Mouse (Mus musculus) ZHBTc4 (cell line): ENCODE data around the gene Kat2a.

Source experiments
- DNase-seq: peaks from one replicate; pipeline ENCODE4 v3.0.0-alpha.2; 2011; ENCODE audit warnings: low read depth, low spot score

Kat2a gene

GRCm38 (mm10) chr11:100735954-100736745 lies 23.9 kb upstream of the Kat2a start:
- no peak for DNase-seq

- DNase-seq = no peak
Measured at GRCm38 (mm10) chr11:100735134-100735865, 23.0 kb upstream of the Kat2a start.

GRCm38 (mm10) chr11:100730477-100731205 lies 18.4 kb upstream of the Kat2a start:
- no peak for DNase-seq

- no peak for DNase-seq
Measured at GRCm38 (mm10) chr11:100729976-100730375, 17.7 kb upstream of the Kat2a start.

GRCm38 (mm10) chr11:100728601-100729000 lies 16.3 kb upstream of the Kat2a start:
- DNase-seq = no peak

- DNase-seq = no peak
Measured at GRCm38 (mm10) chr11:100727201-100727600, 14.9 kb upstream of the Kat2a start.

- no peak for DNase-seq
Measured at GRCm38 (mm10) chr11:100724919-100725512, 12.8 kb upstream of the Kat2a start.

GRCm38 (mm10) chr11:100722493-100723028 lies 10.3 kb upstream of the Kat2a start:
- no peak for DNase-seq

GRCm38 (mm10) chr11:100721776-100722492 lies 9.7 kb upstream of the Kat2a start:
- no peak for DNase-seq

GRCm38 (mm10) chr11:100721254-100721653 lies 9.0 kb upstream of the Kat2a start:
- no peak for DNase-seq

- DNase-seq = no peak
Measured at GRCm38 (mm10) chr11:100720345-100720744, 8.1 kb upstream of the Kat2a start.

- DNase-seq = peak; percentile 77
Measured at GRCm38 (mm10) chr11:100719893-100720292, 7.6 kb upstream of the Kat2a start.

- no peak for DNase-seq
Measured at GRCm38 (mm10) chr11:100719312-100719711, 7.0 kb upstream of the Kat2a start.

- no peak for DNase-seq
Measured at GRCm38 (mm10) chr11:100718866-100719265, 6.6 kb upstream of the Kat2a start.

- no peak for DNase-seq
Measured at GRCm38 (mm10) chr11:100718462-100718861, 6.2 kb upstream of the Kat2a start.

GRCm38 (mm10) chr11:100716649-100717048 lies 4.4 kb upstream of the Kat2a start:
- no peak for DNase-seq

GRCm38 (mm10) chr11:100714948-100715347 lies 2.7 kb upstream of the Kat2a start:
- no peak for DNase-seq

GRCm38 (mm10) chr11:100714534-100714915 lies 2.3 kb upstream of the Kat2a start:
- DNase-seq = peak; percentile 79

- DNase-seq = peak; percentile 92
Measured at GRCm38 (mm10) chr11:100713735-100714533, 1.7 kb upstream of the Kat2a start, which contains the start of gene Hspb9. Gene Hspb9 (plus strand): TSS chr11:100713850.

GRCm38 (mm10) chr11:100713174-100713573 lies 909 bp upstream of the Kat2a start:
- DNase-seq = no peak
